Mouse (Mus musculus): ENCODE data around the gene Acat2. TPM values are rescaled to one million over a fixed set of nuclear protein-coding genes. Genes with fewer than 3 reads are reported as not detected.
"Not testable (repeated sequence)": the region's sequence is repeated elsewhere in the genome, so short reads cannot be mapped to it uniquely, and the experiment has no call there.

Acat2 gene
- polyA plus RNA-seq (2012): 20.6 and 26.4 TPM in 2 replicates

DNA sequence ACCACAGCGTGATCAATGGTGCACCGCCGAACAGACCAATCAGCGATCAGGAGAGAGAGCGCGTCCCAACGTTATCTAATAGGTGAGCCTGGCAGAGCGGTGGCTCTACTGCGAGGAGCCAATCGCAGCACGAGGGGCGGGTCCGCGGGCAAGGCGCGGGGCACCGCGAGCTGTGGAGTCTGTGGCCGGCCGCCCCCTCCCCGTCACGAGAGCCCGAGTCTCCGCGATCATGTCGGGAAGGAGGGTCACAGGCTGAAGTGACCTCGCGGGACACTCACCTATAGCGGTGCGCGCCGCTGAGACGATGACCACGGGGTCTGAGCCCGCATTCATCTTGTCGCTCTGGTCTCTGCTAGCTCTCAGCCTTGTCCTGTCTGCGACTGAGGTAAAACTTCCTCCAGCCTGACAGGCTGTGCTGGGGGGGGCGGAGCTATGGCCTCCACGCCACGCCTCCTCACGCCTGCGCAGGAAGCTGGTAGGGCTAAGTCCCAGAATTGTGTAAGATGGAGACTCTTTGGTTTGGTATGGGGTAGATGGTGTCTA lies at the start of gene Acat2:
Gene Acat2, minus strand, starts transcription at position 417 of the 543 bp plus-strand sequence.
- no peak for TF ChIP-seq GATA1 (IDR thresholded peaks at IDR 0.05; ENCODE audit: low read length)

DNA sequence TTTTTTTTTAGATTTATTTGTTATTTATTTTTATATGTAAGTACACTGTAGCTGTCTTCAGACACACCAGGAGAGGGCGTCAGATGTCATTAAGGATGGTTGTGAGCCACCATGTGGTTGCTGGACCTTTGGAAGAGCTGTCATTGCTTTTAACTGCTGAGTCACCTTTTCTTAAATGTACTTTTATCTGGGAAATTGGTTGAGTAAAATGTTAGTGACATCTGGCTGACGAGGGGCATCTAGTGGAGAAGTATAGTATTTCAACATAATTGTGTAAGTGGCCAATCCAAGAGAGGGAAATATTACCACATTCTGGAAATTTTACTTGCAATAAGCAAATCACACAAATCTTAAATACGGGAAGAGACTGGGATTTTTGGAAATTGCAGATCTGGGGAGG lies 49.3 kb upstream of the Acat2 start:
- TF ChIP-seq GATA1 (IDR thresholded peaks at IDR 0.05; ENCODE audit: low read length): no peak

DNA sequence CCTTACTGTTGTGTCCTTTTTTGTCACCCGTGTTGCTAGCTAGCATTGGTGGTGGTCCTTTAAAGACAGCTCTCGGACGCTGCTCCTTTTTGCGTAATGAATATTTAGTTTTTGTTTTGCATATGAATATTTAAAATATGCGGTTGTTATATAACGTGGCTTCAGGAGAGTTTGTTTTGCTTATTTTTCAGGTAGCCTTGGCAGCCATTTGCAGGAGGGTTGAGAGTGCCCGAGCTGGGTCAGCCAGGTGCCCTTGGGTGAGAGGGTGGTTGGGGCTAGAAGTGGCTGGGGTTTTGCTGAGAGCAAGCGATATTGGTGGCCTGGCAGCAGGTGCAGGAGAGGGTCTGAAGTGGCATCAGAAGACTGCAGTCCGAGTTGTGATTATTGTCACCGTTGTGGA lies 48.0 kb upstream of the Acat2 start:
- no peak for TF ChIP-seq GATA1 (IDR thresholded peaks at IDR 0.05; ENCODE audit: low read length)

DNA sequence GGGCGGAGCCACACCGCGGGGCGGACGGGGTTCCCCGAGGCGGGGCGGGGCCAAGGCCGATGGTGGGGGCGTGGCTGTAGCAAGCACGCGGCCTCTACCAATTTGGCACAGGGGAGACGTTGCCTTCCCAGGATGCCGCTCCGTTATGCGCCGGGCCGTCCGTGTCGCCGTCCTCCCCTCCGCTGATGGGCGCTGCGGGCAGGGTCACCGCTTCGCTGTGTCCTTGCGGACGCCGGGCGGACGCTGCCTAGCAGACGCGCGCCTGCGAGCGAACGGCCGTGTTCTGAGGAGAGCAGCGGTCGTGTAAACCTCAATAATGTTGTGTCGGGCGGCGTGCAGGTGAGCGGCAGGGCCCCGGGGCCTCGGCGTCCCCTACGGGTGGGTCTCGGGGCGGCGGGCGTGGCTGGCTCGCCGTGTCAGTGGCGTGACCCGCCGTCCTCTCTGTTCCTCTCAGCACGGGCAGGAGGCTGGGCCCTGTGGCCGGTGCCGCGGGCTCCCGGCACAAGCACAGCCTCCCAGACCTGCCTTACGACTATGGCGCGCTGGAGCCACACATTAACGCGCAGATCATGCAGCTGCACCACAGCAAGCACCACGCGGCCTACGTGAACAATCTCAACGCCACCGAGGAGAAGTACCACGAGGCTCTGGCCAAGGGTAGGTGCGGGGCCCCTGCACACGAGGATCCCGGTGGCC lies 47.3 kb upstream of the Acat2 start:
- TF ChIP-seq GATA1 (IDR thresholded peaks at IDR 0.05; ENCODE audit: low read length): no peak

DNA sequence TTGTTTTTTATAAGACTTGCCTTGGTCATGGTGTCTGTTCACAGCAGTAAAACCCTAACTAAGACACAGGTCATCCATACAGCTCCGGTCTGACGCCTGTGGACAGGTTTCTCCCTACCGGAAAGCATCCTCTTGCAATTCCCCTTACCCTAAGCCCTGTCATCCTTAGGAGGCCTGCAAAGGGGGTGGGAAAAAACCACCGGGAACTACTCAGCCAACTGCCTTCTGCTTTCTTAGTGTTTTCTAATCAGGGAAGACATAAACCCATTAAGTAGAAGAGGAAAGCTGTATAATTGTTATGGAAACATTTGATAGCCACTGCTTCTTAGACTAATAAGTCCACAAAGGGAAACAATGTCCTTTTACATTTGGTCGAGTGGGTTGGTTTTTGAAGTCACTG lies 46.4 kb upstream of the Acat2 start:
- TF ChIP-seq GATA1 (IDR thresholded peaks at IDR 0.05; ENCODE audit: low read length): no peak

DNA sequence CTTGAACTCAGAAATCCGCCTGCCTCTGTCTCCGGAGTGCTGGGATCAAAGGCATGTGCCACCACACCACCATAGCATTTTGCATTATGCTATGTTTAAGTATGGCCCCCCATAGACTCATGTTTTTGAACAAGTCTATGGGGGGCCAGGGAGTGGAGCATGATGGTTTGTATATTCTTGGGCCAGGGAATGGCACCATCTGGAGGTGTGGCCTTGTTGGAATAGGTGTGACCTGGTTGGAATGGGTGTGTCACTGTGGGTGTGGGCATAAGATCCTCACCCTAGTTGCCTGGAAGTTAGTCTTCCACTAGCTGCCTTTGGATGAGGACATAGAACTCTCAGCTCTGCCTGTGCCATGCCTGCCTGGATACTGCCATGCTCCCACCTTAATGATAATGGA lies 46.0 kb upstream of the Acat2 start, which contains the start of gene Sod2:
Gene Sod2, plus strand, starts transcription at position 301 of the 400 bp plus-strand sequence.
- TF ChIP-seq GATA1 (IDR thresholded peaks at IDR 0.05; ENCODE audit: low read length): not testable (repeated sequence)

GRCm38 (mm10) chr17:12999069-12999468 lies 38.5 kb upstream of the Acat2 start:
- TF ChIP-seq GATA1 (IDR thresholded peaks at IDR 0.05; ENCODE audit: low read length): no peak

GRCm38 (mm10) chr17:12997890-12998289 lies 37.3 kb upstream of the Acat2 start:
- no peak for TF ChIP-seq GATA1 (IDR thresholded peaks at IDR 0.05; ENCODE audit: low read length)

DNA sequence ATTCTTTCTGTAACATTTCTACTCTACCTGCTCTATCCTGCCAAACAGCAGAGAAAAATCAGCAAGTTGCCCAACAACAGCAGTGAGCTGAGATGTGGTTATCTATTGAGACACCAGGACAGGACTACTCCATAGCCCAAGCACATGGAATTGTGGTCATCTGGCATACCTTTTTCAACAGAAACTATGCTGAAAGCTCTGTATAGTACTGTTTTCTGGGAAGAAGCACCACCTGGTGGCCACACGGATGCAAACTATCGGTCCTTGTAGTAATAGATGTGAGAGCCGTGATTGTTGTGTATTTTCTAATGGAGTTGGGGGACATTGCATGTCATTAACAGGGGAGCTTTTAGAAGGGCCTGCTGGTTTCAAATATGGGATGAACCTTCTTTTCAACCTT lies 35.8 kb upstream of the Acat2 start:
- TF ChIP-seq GATA1 (IDR thresholded peaks at IDR 0.05; ENCODE audit: low read length): no peak

GRCm38 (mm10) chr17:12994069-12994468 lies 33.5 kb upstream of the Acat2 start, which contains the start of gene Wtap:
Gene Wtap (minus strand): TSS chr17:12994169.
- no peak for TF ChIP-seq GATA1 (IDR thresholded peaks at IDR 0.05; ENCODE audit: low read length)

- TF ChIP-seq GATA1 (IDR thresholded peaks at IDR 0.05; ENCODE audit: low read length): no peak
Measured at GRCm38 (mm10) chr17:12992470-12992991, 32.0 kb upstream of the Acat2 start.

- no peak for TF ChIP-seq GATA1 (IDR thresholded peaks at IDR 0.05; ENCODE audit: low read length)
Measured at GRCm38 (mm10) chr17:12991635-12992358, 31.2 kb upstream of the Acat2 start.

GRCm38 (mm10) chr17:12991194-12991634 lies 30.7 kb upstream of the Acat2 start:
- TF ChIP-seq GATA1 (IDR thresholded peaks at IDR 0.05; ENCODE audit: low read length): no peak

DNA sequence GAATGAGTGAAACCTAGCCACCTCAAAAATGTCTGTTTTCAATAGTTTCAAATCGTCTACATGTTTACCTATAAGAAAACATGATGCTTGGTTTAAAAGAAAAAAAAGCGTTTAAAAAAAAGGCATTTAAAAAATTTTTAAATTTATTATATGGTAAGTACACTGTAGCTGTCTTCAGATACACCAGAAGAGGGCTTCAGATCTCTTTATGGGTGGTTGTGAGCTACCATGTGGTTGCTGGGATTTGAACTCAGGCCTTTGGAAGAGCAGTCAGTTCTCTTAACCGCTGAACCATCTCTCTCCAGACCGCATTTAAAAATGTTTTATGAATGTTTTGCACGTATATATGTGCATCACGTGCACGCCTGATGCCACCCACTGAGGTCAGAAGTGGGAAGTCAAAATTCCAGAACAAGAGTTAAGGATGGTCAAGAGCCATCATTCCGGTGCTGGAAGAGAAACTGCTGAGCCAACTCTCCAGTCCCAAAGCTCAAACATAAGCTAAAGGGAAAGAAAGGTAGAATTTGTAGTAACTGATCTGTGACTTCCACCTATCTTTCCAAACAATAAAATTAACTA lies 30.1 kb upstream of the Acat2 start:
- TF ChIP-seq GATA1 (IDR thresholded peaks at IDR 0.05; ENCODE audit: low read length): no peak

GRCm38 (mm10) chr17:12983988-12984387 lies 23.4 kb upstream of the Acat2 start:
- peak; percentile 6 for TF ChIP-seq GATA1 (IDR thresholded peaks at IDR 0.05; ENCODE audit: low read length)

DNA sequence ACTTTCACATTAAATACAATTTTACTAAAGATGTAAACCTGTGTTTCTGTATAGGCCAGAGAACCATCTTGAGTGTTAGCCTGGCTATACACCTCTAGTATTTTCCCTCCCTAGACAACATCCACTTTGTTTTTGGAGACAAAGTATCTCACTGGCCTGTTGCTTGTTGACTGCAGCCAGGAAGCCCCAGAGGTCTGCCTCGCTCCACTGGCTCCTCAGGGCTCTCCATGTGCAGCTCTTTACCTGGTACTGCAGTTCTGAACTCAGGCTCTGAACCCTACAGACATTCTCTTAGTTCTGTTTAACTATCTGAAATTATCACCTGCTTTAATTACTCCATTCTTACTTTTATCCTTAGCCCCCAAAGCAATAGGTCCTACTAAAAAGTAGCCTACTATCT lies 18.0 kb upstream of the Acat2 start:
- no peak for TF ChIP-seq GATA1 (IDR thresholded peaks at IDR 0.05; ENCODE audit: low read length)
